Mouse (Mus musculus) adrenal gland, postnatal 25 days (tissue): Measurements from ENCODE around the gene Itga6. TPM values are rescaled to one million over a fixed set of nuclear protein-coding genes. Genes with fewer than 3 reads are reported as not detected.
A peak's percentile ranks its signal among the peaks of the same experiment; 100 is the strongest.
"Not testable (repeated sequence)": the region's sequence is repeated elsewhere in the genome, so short reads cannot be mapped to it uniquely, and the experiment has no call there.

ENCODE experiments used
- DNase-seq: peaks from one replicate; pipeline ENCODE4 v3.0.0; 2021; ENCODE audit warnings: mixed read lengths
- long read RNA-seq: library from polyadenylated mRNA; stranded (forward); transcript quantifications from one replicate; pipeline ENCODE4 v2.0.0, GENCODE M21; 2021
- total RNA-seq: library from RNA; stranded (reverse); gene quantifications from 2 replicates; pipeline ENCODE4 v1.2.3, GENCODE M21; 2021

Itga6 gene
- total RNA-seq, result 166 and 179 TPM in 2 replicates
- long read RNA-seq, full-length matches to known transcripts, result 3 of 34 reads
- long read RNA-seq, partial matches to known transcripts, result 27 of 34 reads
- long read RNA-seq, other reads (novel, unspliced or antisense), result 4 of 34 reads

GRCm38 (mm10) chr2:71745610-71746374 lies at the start of gene Itga6:
Gene Itga6, plus strand, starts transcription at chr2:71745616.
- DNase-seq, result no peak

GRCm38 (mm10) chr2:71696776-71697175 lies 48.6 kb upstream of the Itga6 start:
- DNase-seq, result no peak

- peak; percentile 40 for DNase-seq
Measured at GRCm38 (mm10) chr2:71697408-71698336, 47.7 kb upstream of the Itga6 start.

GRCm38 (mm10) chr2:71698366-71698765 lies 47.0 kb upstream of the Itga6 start:
- DNase-seq, result no peak

GRCm38 (mm10) chr2:71698942-71699341 lies 46.5 kb upstream of the Itga6 start:
- no peak for DNase-seq

- DNase-seq, result no peak
Measured at GRCm38 (mm10) chr2:71701341-71701740, 44.1 kb upstream of the Itga6 start.

- DNase-seq, result no peak
Measured at GRCm38 (mm10) chr2:71704309-71704708, 41.1 kb upstream of the Itga6 start.

GRCm38 (mm10) chr2:71708886-71709285 lies 36.5 kb upstream of the Itga6 start:
- no peak for DNase-seq

- no peak for DNase-seq
Measured at GRCm38 (mm10) chr2:71711640-71712039, 33.8 kb upstream of the Itga6 start.

- DNase-seq, result no peak
Measured at GRCm38 (mm10) chr2:71714416-71714815, 31.0 kb upstream of the Itga6 start.

GRCm38 (mm10) chr2:71719005-71719386 lies 26.4 kb upstream of the Itga6 start:
- no peak for DNase-seq

GRCm38 (mm10) chr2:71719387-71720034 lies 25.9 kb upstream of the Itga6 start:
- DNase-seq, result no peak

- DNase-seq, result not testable (repeated sequence)
Measured at GRCm38 (mm10) chr2:71720556-71720955, 24.9 kb upstream of the Itga6 start.

- no peak for DNase-seq
Measured at GRCm38 (mm10) chr2:71722913-71723312, 22.5 kb upstream of the Itga6 start.

- DNase-seq, result no peak
Measured at GRCm38 (mm10) chr2:71723623-71724022, 21.8 kb upstream of the Itga6 start.

- DNase-seq, result no peak
Measured at GRCm38 (mm10) chr2:71724028-71724427, 21.4 kb upstream of the Itga6 start.

GRCm38 (mm10) chr2:71725446-71725845 lies 20.0 kb upstream of the Itga6 start:
- no peak for DNase-seq

GRCm38 (mm10) chr2:71726883-71727676 lies 18.3 kb upstream of the Itga6 start:
- no peak for DNase-seq

- DNase-seq, result no peak
Measured at GRCm38 (mm10) chr2:71728341-71728740, 17.1 kb upstream of the Itga6 start.

GRCm38 (mm10) chr2:71728796-71729195 lies 16.6 kb upstream of the Itga6 start:
- peak; percentile 53 for DNase-seq
